Mouse (Mus musculus) erythroid progenitor cell, adult 5-6 weeks (primary cell): ENCODE results near the gene Chd5. TPM values are rescaled to one million over a fixed set of nuclear protein-coding genes. Genes with fewer than 3 reads are reported as not detected.

Experiments used
- ATAC-seq: replicated peaks from 2 replicates; pipeline ENCODE4 v1.8.0; 2016; ENCODE audit warnings: moderate number of reproducible peaks, mild to moderate bottlenecking, moderate TSS enrichment, inconsistent platforms; ENCODE audit not compliant: poor library complexity, low FRiP score, severe bottlenecking
- total RNA-seq, 2 experiments: library from RNA; stranded (forward) in 1 of 2; stranded (reverse) in 1 of 2; fragments of 150-400 nt in 1 of 2; fragments of 186-747, 209-891 nt in 1 of 2; gene quantifications; 2 replicates each; pipeline versions ENCODE4 v1.2.3 to v1.2.4; 2015 to 2017; ENCODE audit warnings: low replicate concordance in 2 of 2

Chd5 gene
- total RNA-seq, 2 experiments from 2014 or later: not detected

DNA sequence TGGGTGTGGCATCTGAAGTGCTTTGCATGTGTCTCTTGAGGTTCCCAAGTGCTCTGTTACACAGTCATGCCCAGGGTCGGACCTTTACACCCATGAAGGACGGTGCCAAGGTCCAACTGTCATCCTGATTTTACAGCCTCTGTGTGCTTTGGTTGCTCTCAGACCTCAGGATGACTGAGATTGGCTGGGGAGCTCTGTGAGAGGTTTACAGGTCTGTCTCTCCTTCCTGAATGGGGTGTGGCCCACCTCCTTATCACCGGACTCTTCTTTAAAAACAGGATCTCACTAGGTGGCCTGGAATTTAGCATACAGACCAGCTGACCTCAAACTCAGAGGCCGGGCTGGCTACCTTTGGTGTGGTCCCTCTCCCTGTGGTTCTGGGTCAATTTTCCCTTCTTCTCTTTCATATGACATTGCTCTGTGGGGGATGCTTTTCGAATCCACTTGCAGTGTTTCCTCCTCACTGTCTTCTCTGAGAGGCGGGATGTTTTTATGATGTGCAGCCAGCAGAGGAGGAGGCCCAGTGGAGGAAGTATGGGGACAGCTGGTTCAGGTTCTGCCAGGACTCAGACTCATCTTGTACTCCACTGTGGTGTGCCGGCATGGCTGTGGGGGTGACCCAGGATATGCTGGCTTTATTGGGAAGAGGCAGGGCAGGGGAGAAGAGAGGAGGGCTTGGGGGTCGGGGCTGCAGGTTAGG lies 12.4 kb downstream of the Chd5 start:
- ATAC-seq: no peak

DNA sequence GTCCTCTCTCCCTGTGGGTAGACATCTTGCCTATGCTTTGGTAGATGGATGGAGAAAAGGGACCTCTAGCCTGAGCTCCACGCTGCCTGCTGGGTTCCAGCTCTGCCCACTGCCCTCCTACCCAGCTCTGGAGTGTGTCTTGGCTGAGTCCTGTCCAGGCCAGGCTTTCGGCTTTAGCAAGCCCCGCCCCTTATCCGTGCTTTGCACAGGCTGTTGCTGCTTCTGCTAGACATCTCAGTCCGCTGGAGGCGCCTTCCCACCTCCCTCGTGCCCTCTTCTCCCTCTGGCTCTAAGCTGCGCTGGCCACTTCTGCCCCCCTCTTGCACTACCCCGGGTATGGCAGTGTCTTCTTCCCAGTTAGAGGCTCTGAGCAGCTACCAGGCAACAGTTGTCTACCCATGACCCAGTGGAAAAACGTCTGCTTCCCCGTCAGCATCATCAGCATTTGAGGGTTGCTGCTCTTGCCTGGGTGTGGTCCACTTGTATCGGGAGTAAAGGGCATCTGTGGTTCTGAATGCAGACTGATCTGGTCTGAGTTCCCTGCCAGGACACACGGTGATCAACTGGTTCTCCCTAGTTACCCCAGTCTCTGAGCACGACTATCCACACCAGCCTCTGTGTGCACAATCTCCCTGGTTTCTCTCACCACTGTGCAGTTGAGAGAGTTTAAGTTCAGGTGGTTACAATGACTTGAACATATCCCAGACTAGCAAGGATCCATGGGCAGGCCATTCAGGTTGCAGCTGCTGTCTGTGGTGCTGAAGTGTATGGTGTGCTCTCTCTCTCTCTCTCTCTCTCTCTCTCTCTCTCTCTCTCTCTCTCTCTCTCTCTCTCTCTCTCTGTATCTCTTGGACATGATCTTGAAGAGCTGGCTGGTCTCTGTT lies 13.2 kb downstream of the Chd5 start:
- ATAC-seq: no peak

DNA sequence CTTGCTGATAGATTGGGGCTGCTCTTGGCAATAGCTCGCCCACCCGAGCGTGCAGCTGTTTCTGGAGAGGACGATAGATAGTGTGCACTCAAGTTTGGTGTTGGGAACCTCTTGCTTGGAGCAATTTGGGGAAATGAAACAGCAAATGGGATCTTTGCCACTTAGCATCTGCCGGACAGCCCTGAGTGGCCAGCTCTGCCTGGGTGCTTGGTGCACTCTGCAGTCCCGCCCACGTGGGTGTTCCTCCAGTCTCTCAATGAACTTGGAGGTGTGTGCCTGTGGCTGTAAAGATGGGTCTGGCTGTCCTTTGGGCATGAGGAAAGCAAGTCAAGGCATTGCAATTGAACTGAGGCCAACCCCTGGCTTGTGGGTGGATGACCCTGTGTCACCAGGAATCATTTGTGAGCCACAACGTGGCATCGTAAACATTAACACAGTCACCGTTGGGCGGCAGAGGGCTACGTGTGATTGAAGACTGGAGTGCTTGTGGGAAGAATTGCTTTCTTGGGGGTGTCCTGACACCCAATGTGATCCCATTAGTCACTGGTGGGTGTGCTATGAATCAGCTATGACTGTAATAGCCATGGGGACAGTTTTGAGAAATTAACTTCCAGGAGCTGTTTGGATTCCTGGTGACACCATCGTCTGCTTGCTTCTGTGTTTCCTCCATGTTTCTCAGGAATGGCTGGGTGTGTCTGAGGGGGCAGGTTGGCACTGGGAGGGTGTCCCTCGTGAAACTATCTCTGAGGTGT lies 15.6 kb downstream of the Chd5 start:
- ATAC-seq: no peak

DNA sequence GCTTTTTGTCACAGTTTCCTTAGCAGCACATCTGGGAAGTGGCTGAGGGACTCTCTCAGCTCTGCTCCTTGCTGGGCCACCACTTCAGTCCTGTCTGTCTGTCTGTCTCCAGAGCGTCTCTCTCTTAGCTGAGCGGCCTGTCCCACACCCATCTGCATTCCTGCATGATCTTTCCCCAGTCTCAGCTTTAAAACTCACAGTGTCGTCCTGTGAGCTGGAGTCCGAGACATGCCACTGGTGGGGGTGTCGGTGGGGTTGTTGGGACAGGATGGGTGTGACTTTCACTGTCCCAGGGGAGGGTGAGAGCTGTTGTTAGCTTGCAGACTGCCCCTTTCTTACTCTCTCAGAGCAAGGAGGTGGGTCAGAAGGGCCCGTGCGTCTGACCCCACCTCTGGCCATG lies 17.2 kb downstream of the Chd5 start:
- no peak for ATAC-seq

DNA sequence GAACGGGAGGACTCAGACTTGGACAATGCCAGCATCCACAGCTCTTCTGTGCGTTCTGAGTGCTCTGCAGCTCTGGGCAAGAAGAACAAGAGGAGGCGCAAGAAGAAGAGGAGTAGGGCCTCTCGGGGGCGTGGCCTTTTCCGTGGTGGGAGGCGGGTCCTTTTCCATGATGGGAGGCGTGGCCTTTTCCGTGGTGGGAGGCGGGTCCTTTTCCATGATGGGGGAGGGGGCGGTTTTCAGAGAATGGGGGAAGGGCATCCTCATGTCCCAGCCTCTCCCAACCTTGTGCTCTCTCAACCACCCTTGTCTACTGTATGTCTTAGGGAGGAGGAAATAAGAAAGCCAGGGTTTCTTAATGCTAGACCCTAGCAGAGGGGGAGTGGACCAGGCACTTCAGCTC lies 21.2 kb downstream of the Chd5 start:
- ATAC-seq: no peak

DNA sequence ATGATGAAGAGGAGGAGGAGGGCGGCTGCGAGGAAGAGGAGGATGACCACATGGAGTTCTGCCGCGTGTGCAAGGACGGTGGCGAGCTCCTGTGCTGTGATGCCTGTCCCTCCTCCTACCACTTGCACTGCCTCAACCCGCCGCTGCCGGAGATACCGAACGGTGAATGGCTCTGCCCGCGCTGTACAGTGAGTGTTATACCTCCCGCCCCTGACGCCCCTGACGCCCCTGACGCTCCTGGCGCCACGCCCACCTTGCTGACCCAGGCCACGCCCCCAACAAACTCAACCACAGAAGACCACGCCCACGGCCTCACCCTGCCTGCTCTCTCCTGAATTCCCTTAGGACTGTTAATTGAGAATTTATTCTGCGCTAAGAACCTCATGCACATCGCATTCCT lies 22.4 kb downstream of the Chd5 start:
- ATAC-seq: no peak

DNA sequence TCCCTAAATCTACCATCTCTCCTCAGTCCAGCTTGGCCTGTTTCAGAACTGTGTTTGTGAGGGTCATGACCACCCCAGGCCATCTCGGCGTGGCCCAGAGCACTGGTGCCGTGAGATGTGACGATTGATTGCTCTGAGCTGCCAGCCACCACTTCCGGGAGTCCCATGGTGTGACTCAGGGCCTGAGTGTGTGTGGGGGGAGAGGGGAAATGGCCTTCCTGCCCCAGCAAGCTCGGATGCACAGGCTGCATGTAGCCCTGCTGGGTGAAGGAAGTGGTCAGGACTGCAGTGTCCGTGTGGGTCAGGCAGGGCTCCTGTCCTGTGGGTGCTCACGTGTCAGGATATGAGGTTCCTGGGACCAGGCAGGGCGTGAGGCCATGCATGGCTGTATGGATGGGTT lies 23.7 kb downstream of the Chd5 start:
- no peak for ATAC-seq

DNA sequence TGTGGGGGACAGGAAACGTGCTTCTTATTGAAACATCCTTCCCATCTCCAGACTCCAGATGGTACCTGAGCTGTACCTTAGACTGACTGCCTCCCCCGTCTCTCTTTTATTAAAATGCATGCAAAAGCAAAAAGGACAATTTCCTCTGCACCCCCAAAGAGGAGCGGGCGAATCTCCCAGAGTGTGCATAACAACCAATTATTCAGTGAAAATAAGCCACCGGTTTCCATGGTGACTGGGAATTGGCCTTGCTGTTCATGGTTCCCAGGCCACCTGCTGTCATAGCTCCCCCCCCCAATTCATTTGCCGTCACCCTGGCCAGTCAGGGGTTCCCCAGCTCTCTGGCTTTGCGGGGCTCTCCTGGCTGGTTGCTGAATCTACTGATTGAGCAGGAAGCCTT lies 26.8 kb downstream of the Chd5 start:
- no peak for ATAC-seq

DNA sequence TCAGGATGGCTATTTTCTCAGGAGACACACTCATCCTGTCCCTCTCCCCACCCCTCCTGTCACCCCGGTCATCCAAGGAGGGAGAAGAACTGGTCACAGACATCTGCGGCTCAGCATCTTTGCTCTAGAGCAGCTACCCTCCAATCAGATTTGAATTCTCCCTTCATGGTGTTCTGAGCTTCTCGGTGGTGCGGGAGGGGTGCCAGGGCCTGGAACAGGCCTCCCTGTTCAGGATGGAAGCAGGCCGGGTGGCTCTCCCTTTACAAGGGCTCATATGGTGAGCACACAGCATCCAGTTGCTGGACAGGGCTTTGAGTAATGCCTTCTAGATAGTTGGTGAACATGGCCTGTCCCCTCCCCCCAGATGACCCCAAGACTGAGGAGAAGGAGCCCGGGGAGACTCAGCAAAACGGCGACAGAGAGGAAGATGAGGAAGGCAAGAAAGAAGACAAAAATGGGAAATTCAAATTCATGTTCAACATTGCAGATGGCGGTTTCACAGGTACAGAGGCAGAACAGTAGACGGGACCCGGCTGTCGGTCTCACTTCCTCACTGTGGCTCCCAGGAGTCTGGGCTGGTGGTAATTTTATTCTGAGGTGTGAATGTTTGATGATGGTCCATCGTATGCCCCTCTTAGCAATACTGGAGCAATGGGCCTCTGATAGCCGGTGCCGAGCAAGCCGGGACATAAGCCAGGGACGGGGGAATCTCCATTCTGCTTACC lies 44.2 kb downstream of the Chd5 start:
- ATAC-seq: no peak

DNA sequence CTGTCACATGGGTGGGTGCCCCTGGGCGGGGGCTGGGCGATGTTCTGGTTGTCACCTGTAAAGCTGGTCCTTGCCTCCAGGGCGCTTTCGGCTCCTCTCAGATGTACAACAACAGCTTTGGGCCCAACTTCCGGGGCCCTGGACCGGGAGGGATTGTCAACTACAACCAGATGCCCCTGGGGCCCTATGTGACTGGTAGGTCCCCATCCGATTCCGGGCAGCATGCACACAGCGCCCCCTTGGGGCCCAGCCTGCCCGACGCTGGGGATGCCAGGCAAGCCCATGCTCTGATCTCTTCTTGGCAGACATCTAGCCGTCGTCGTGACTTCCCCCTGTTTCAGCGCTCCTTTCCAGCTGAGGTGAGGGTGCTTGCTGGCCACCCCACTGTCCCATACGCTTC lies 47.2 kb downstream of the Chd5 start:
- no peak for ATAC-seq

DNA sequence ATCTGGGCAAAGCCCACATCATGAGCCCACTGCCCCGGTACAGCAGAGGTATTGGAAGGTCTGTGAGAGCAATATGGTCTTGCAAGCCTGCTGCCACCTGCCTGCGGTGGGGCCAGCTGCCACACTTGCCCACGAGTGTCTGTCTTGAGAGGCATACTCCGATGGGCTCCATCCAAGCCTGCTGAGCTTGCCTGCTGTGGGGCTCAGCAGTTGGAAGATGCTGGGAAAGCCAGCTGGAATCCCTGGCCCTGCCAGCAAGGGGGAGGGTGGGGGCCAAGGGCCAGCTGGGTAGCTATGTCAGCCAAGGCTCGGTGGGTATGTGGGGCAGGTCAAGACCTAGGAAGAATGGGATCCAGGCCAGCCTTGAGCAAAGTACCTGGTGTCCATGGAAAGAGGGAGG lies 53.7 kb downstream of the Chd5 start:
- no peak for ATAC-seq

DNA sequence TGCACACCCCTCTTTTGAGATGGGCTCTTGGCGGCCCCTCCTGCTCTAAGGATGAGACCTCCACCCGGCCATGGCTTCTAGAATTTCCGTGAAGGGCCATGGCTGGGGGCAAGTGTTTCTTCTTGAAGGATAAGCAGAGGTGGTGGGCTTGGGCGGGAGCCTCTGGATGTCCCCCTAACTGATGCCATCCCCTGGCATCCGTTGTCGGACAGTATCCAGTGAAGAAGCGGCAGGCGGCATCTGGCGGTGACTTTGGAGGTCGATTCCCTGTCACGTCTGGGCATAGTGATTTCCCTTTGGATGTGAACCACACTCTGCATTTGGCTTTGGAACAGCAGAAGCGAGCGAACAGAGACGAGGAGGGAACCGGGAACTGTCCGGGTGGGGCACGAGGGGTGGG lies 54.2 kb downstream of the Chd5 start:
- no peak for ATAC-seq

DNA sequence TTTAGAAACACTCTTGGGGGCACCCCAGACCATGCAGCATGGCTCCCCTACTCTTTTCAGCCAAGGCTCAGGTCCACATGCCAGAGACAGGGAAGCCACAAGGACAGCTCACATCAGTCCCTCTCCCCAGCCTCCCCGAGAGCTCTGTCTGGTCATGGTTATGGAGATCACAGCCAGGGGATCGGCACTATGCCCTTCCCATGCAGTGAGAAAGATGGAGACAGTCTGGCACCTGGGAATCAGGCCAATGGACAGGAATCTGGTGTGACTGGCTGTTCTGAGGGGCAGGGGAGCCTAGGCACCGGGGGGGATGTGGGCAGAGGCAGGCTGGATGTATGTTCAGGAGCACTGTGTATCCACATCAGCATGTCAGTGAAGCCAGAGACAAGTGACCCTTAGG lies 60.5 kb downstream of the Chd5 start:
- no peak for ATAC-seq

DNA sequence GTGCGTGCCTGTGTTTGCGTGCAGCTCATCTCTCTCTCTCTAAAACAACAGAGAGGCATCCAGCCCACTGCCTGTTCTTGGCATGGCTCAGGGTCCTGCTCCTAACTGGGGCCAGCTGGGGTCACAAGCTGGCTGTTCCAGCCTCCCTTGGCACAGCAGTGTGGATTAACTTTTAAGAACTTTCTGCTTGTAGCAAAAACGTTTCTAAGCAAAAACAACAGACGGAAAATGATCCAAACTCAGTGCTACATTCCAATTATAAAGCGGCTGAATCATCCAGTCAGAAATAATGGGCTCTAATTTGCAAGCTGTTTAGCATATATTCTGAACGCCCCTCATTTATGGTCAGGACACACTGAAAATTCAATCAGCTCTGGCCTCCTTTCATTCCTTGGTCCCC lies 66.7 kb downstream of the Chd5 start:
- ATAC-seq: no peak

DNA sequence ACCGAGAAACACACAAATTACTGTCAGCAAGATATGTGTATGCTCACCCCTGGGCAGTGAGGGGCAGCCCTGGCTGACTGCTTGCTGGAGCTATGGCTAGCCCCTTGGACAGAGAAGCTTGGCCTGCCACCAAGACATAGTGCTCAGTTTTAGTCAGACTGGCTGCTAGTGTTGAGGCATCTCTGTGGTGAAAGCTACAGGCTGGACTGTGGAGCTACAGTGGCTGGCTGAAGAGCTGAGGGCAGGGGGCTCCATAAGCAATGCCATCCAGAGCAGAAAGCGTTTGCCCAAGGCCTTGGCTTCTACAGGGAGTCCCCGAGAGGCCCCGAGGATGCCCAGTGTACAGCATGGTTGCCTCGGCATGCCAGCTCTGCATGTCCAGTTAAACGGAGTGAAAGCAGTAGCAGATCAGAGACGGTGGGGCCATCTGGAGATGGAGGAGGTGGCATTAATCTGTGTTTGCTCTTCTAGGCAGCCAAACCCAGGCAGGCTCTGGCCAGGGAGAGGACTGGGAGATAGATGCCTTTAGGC lies 67.3 kb downstream of the Chd5 start:
- ATAC-seq: no peak

DNA sequence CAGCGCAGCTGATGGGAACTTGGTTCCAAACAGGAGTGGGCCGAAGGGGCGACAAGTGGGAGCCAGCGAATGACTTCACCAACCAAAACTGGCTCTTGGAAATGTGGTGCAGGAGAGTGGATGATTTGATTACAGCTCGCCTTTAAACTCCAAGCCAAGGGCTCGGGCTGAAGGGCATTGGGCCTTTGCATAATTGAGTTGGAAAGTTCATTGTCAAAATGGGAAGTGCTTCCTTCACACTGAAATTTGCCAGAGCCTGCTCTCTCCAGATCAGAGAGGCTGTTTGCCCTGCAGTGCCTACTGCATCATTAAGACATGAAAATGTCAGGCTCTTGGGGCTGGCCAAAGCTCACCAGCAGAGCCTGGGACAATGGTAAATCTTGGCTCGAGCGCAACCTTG lies 68.1 kb downstream of the Chd5 start:
- no peak for ATAC-seq

DNA sequence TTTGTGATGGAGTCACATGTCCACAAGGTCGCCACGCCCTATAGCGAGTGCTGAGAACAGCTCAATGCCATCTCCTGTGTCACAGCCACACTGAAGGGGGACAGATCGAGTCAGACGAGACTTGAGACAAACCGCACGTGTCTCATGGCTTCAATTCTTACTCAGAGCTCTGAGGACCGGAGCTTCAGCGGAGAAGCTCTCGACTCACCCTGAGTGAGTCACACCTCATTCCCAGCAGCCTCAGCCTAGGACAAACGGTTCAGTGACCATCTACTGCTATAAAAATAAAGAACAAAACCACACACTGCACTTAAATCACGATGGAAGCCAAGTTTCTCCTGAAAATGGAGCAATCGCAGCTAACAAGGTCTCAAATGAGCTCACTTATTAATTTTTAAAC lies 72.5 kb downstream of the Chd5 start:
- ATAC-seq: no peak

DNA sequence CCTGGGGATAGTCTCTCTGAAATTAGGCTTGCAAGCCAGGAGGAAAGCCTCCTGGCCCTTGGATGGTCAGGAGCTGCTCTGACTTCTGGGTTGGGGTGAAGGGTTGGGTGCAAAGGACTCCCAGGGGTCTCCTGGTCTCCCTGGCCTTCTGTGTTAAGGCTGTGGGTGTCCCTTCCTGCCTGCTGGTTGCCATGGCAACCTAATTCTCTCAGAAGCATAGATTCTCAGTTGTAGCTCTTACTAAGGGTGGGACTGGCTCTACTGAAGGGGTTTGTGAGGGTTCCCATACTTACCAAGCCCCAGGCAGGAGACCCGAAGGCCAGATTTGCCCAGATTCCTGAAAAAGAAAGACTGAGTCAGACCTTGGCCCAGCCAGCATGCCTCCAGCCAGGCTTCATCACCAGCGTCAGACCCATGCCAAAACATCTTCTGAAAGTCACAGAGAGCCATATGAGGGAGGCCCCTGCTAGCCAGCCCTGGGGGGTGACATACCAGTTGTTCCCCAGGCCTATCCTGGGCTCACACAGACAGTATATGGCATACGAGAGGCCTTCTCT lies 74.2 kb downstream of the Chd5 start:
- no peak for ATAC-seq

DNA sequence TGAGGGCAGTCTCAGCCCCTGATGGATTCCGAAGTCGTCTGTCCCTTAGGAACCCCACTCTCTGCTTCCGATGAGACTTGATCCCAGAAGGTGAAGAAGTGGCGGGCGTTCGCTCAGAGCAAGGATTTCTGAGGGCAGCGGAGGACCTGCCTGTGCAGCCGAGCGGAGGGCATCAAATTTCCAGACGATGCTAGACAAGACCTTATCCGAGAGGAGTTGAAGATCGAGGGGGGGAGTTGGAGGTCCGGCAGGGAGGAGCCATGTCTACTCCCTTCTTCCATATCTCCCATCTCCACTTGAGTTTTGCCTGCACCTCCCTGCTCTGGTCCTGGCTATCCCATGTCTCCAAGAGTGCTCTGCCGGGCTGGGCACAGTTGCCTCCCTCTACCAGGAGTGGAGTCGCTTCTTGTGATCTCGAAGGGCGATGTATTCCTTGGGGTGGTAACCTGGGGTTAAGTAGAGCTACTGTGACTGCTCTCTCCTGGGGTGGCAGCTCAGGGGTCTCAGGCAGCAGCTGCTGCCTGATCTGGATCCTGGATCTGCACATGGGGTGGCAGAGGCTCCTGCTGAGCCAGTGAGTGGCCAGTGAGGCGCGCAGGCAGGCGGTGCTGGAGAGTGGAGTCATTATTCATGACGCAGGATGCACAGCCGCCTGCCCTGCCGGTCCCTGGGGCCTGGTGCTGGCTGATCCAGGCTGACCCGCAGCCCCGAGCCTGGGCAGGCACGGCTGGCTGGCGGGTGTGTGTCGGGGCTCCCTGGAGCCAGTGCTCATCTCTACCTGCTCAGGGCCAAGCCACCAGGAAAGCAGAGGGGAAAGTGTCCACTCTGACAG lies 80.0 kb downstream of the Chd5 start:
- no peak for ATAC-seq
